Mouse (Mus musculus) hindbrain, embryonic 10.5 days (tissue): ENCODE results near the gene Gm4969. TPM values are rescaled to one million over a fixed set of nuclear protein-coding genes. Genes with fewer than 3 reads are reported as not detected.

Experiments
- DNase-seq: peaks from one replicate; pipeline ENCODE4 v3.0.0-alpha.2; 2017; ENCODE audit warnings: low spot score
- H3K27ac ChIP-seq: fragments of 300-500 bp; sonication (generic); 2 replicates; pipeline ENCODE4 v1.5.1; 2016; ENCODE audit warnings: mild to moderate bottlenecking, moderate library complexity
- H3K27me3 ChIP-seq: fragments of 300-500 bp; sonication (generic); 2 replicates; pipeline ENCODE4 v1.6.1; 2016; ENCODE audit warnings: mild to moderate bottlenecking; ENCODE audit not compliant: poor library complexity, insufficient read depth, severe bottlenecking
- H3K36me3 ChIP-seq: fragments of 300-500 bp; sonication (generic); 2 replicates; pipeline ENCODE4 v1.6.1; 2016; ENCODE audit warnings: mild to moderate bottlenecking, moderate library complexity
- H3K4me1 ChIP-seq: fragments of 300-500 bp; sonication (generic); replicated peaks from 2 replicates; pipeline ENCODE4 v1.6.1; 2016; ENCODE audit warnings: mild to moderate bottlenecking
- H3K4me3 ChIP-seq: fragments of 300-500 bp; sonication (generic); 2 replicates; pipeline ENCODE4 v1.5.1; 2016; ENCODE audit warnings: mild to moderate bottlenecking, moderate library complexity
- H3K9me3 ChIP-seq: fragments of 300-500 bp; sonication (generic); 2 replicates; pipeline ENCODE4 v1.6.1; 2016; ENCODE audit warnings: mild to moderate bottlenecking, moderate library complexity
- WGBS: fragments of 180-500 bp; shearing (Covaris S2); methylation state at CpG from one replicate; pipeline ENCODE4 v1.1.7; 2016; 5-methylcytosine and 5-hydroxymethylcytosine counted together
- polyA plus RNA-seq: library from polyadenylated mRNA; unstranded; fragments of >200 nt; fragmentation: Nextera tagmentation; extraction: Ambion mirVana; gene quantifications from 2 replicates; pipeline ENCODE4 v1.2.1, GENCODE M21; 2016

The Gm4969 gene
- polyA plus RNA-seq, 1 experiment from 2014 or later, result 1.5 TPM

DNA sequence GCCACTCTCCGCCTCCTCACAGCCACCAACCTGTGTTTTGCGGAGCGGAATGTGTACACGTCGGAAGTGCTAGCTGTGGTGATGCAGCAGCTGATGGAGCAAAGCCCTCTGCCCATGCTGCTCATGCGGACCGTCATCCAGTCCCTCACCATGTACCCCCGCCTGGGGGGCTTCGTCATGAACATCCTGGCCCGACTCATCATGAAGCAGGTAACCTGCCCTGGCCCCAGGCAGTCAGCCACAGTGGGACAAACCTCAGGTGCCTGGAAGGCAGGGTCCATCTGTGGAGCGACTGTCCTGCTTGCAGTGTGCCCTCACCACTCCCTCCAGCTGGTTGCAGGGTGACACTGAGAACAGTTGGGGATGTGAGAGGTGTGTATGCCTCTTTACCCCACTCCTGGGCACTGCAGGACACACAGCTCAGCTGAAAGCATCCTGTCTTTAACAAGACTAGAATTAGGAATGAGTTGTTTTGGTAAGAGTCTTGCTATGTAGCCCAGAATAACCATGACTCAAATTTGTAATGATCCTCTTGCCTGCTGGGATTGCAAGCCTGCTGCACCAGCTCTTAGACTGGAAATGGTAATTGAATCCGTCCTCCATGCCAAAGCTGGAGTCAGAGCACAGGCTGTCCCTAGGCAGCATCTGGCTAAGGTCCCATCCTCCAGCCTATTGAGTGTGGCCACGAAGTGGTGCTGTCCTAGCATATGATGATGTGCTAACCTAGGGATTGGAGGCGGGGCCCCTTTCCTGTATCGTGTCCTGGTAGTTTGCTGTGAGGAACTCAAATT lies 65.6 kb downstream of the Gm4969 start:
- peaks cover 15% of the 10 kb centered on the region for H3K4me1 ChIP-seq
- no peaks in the 10 kb centered on the region; the same call in 1 of the 2 replicates for H3K9me3 ChIP-seq
- no peak overlapping the region for H3K27ac ChIP-seq
- DNase-seq, result no peak
- H3K27me3 ChIP-seq, result no peaks in the 10 kb centered on the region
- no peak overlapping the region for H3K4me3 ChIP-seq
- WGBS, result 88% methylated on average over 15 of the region's 15 CpGs
- H3K36me3 ChIP-seq, result peaks cover 83% of the 10 kb centered on the region

DNA sequence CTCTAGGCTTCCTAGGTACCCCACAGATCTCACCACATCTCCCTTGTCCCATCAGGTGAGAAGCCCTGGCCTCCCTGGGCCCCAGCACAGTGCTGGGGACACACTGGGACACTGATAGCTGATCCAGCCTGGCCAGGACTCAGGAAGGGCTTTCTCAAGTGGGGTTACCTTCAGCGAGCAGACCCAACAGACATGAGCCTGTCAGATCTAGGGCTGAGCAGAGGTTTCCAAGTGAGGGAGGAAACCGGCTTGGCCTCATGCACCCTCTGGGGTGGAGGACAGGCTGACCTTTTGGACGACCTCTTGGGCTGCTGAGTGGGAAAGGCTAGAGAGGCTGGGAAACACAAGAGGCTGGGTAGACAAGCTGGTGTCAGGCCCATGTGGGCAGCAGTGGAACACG lies 67.0 kb downstream of the Gm4969 start:
- WGBS, result 67% methylated on average over 4 of the region's 4 CpGs
- no peak for DNase-seq
- Histone ChIP-seq H3K27me3 (no peaks in the 10 kb centered on the region), H3K9me3 (no peaks in the 10 kb centered on the region; the same call in 1 of the 2 replicates), H3K36me3 (peaks cover 91% of the 10 kb centered on the region), H3K27ac (no peak overlapping the region), H3K4me1 (peaks cover 15% of the 10 kb centered on the region), H3K4me3 (no peak overlapping the region)

DNA sequence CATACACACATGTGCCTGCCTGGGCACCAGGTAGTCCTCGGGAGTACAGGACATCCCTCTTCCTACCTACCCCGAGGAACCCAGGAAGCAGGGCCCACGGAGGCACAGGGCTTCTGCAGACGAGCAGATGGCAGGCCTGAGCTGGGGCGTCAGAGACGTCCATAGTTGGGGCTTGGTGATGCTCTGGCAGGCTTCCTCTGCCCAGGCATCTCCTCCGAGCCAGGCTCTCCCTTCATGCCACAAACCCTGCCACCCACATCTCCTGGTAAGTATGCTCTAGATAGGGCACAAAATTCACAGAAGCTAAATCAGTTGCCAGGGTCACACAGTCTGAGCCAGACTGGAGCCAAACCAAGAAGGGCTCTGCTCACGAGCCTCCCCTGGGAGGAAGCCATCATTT lies 68.0 kb downstream of the Gm4969 start:
- 88% methylated on average over 8 of the region's 8 CpGs for WGBS
- Histone ChIP-seq H3K9me3 (no peaks in the 10 kb centered on the region; the same call in 1 of the 2 replicates), H3K27ac (no peak overlapping the region), H3K27me3 (no peaks in the 10 kb centered on the region), H3K4me1 (peaks cover 15% of the 10 kb centered on the region), H3K4me3 (no peak overlapping the region), H3K36me3 (peaks cover 98% of the 10 kb centered on the region)
- DNase-seq, result no peak

DNA sequence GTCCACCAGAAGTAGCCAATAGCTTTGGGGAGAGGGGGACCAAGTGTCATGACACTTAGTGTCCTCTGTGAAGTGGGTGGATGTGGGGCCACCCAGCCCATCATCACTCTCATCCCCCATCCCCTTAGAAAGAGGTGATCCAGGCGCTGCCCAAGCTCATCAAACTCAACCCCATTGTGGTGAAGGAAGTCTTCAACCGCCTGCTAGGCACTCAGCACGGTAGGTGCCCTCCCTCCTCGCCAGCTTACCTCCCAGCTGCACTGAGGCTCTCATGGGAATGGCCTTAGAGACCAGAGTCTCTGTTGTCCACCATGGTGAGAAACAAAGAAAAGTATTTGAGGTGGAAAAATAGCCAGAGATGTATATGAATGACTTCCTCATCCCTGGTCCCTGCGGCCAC lies 68.9 kb downstream of the Gm4969 start:
- WGBS, result 92% methylated on average over 5 of the region's 5 CpGs
- Histone ChIP-seq H3K4me1 (peaks cover 7% of the 10 kb centered on the region), H3K36me3 (peaks cover 99% of the 10 kb centered on the region), H3K9me3 (no peaks in the 10 kb centered on the region), H3K27me3 (no peaks in the 10 kb centered on the region), H3K27ac (no peak overlapping the region), H3K4me3 (no peak overlapping the region)
- no peak for DNase-seq

Other genes starting within 250 kb of the Gm4969 start
- 1.0 and 1.5 TPM in 2 replicates for gene Pglyrp1, start 247.0 kb downstream of the Gm4969 start, polyA plus RNA-seq
- gene Ccdc61, start 208.0 kb downstream of the Gm4969 start, polyA plus RNA-seq, result 36.8 and 39.2 TPM in 2 replicates
- gene Nova2, start 192.5 kb downstream of the Gm4969 start, polyA plus RNA-seq, result 3.5 and 7.3 TPM in 2 replicates
- 0.09 TPM in 1 of 2 replicates, not detected in the other for gene Nanos2, start 131.0 kb downstream of the Gm4969 start, polyA plus RNA-seq
- gene Mypop, start 127.1 kb downstream of the Gm4969 start, polyA plus RNA-seq, result 4.1 and 5.0 TPM in 2 replicates
- gene Irf2bp1, start 114.3 kb downstream of the Gm4969 start, polyA plus RNA-seq, result 23.2 and 31.1 TPM in 2 replicates
- 0.07 TPM in 1 of 2 replicates, not detected in the other for gene Foxa3, start 94.8 kb downstream of the Gm4969 start, polyA plus RNA-seq
- gene Sympk, start 94.0 kb downstream of the Gm4969 start, polyA plus RNA-seq, result 45.9 and 57.2 TPM in 2 replicates
- not detected in 2 replicates for gene Rsph6a, start 63.7 kb downstream of the Gm4969 start, polyA plus RNA-seq
- gene Dmwd, start 42.1 kb downstream of the Gm4969 start, polyA plus RNA-seq, result 16.6 and 20.7 TPM in 2 replicates
- gene Dmpk, start 34.5 kb downstream of the Gm4969 start, polyA plus RNA-seq, result 9.9 and 10.2 TPM in 2 replicates
- 7.4 and 8.4 TPM in 2 replicates for gene Six5, start 23.8 kb downstream of the Gm4969 start, polyA plus RNA-seq
- 17.1 and 19.4 TPM in 2 replicates for gene Fbxo46, start 1.5 kb upstream of the Gm4969 start, polyA plus RNA-seq
- gene Qpctl, start 30.9 kb upstream of the Gm4969 start, polyA plus RNA-seq, result 16.7 and 22.1 TPM in 2 replicates
- 184 TPM in 2 replicates for gene Snrpd2, start 31.4 kb upstream of the Gm4969 start, polyA plus RNA-seq
- gene Gipr, start 47.8 kb upstream of the Gm4969 start, polyA plus RNA-seq, result 0.95 and 1.3 TPM in 2 replicates
- gene Eml2, start 58.1 kb upstream of the Gm4969 start, polyA plus RNA-seq, result 2.8 and 4.9 TPM in 2 replicates
- 1.8 and 2.9 TPM in 2 replicates for gene Gpr4, start 94.2 kb upstream of the Gm4969 start, polyA plus RNA-seq
- 47.8 and 51.1 TPM in 2 replicates for gene Opa3, start 110.0 kb upstream of the Gm4969 start, polyA plus RNA-seq
- 58.8 and 62.0 TPM in 2 replicates for gene Vasp, start 153.4 kb upstream of the Gm4969 start, polyA plus RNA-seq
- 0.30 and 0.42 TPM in 2 replicates for gene Ppm1n, start 161.7 kb upstream of the Gm4969 start, polyA plus RNA-seq
- gene Rtn2, start 164.3 kb upstream of the Gm4969 start, polyA plus RNA-seq, result 37.3 and 67.8 TPM in 2 replicates
- gene Fosb, start 191.7 kb upstream of the Gm4969 start, polyA plus RNA-seq, result not detected in 2 replicates
- gene Ercc1, start 226.4 kb upstream of the Gm4969 start, polyA plus RNA-seq, result 106 and 128 TPM in 2 replicates
- 18.7 and 24.4 TPM in 2 replicates for gene Cd3eap, start 241.1 kb upstream of the Gm4969 start, polyA plus RNA-seq
- gene Ppp1r13l, start 241.4 kb upstream of the Gm4969 start, polyA plus RNA-seq, result 4.7 and 5.6 TPM in 2 replicates